Mouse (Mus musculus) lung, adult 2 months (tissue): ENCODE measurements around the gene Npas3.

Experiments
- CTCF ChIP-seq: fragments of 200-500 bp; IDR thresholded peaks from 2 replicates; pipeline ENCODE4 v1.5.1; 2011; ENCODE audit warnings: mild to moderate bottlenecking, low read length, control low read depth; ENCODE audit not compliant: insufficient read depth
- POLR2A ChIP-seq: fragments of 200-500 bp; IDR thresholded peaks from 2 replicates; pipeline ENCODE4 v1.6.1; 2011; ENCODE audit warnings: low read depth, mild to moderate bottlenecking, control low read depth, low read length, borderline replicate concordance; ENCODE audit errors: extremely low read depth

GRCm38 (mm10) chr12:53290846-53291245 is 42.4 kb downstream of the Npas3 start:
- TF ChIP-seq POLR2A = no peak
- no peak for TF ChIP-seq CTCF
